Mouse (Mus musculus) intestine, embryonic 16.5 days (tissue): ENCODE data around the gene Rnf111. TPM values are rescaled to one million over a fixed set of nuclear protein-coding genes. Genes with fewer than 3 reads are reported as not detected.

Experiments
- ATAC-seq: fragments of 200-750 bp; cut with Nextera tagmentation; 2 replicates; pipeline ENCODE4 v1.8.0; 2017; ENCODE audit warnings: moderate TSS enrichment, moderate library complexity
- H3K27ac ChIP-seq: fragments of 300-500 bp; sonication (generic); 2 replicates; pipeline ENCODE4 v1.5.1; 2014; ENCODE audit warnings: mild to moderate bottlenecking, low read length
- H3K27me3 ChIP-seq: fragments of 300-500 bp; sonication (generic); replicated peaks from 2 replicates; pipeline ENCODE4 v1.6.1; 2014; ENCODE audit warnings: low read length, control low read depth, mixed read lengths; ENCODE audit not compliant: control insufficient read depth, insufficient read depth
- H3K36me3 ChIP-seq: fragments of 300-500 bp; sonication (generic); 2 replicates; pipeline ENCODE4 v1.6.1; 2014; ENCODE audit warnings: low read length, control low read depth; ENCODE audit not compliant: control insufficient read depth, insufficient read depth
- H3K4me1 ChIP-seq: fragments of 300-500 bp; sonication (generic); 2 replicates; pipeline ENCODE4 v1.6.1; 2014; ENCODE audit warnings: low read length, control low read depth, mixed read lengths; ENCODE audit not compliant: control insufficient read depth, insufficient read depth
- H3K4me2 ChIP-seq: fragments of 300-500 bp; sonication (generic); 2 replicates; pipeline ENCODE4 v1.6.1; 2014; ENCODE audit warnings: low read depth, low read length, control low read depth
- H3K4me3 ChIP-seq: fragments of 300-500 bp; sonication (generic); 2 replicates; pipeline ENCODE4 v1.5.1; 2014; ENCODE audit warnings: mild to moderate bottlenecking, low read length
- H3K9ac ChIP-seq: fragments of 300-500 bp; sonication (generic); 2 replicates; pipeline ENCODE4 v1.6.1; 2014; ENCODE audit warnings: low read depth, low read length
- H3K9me3 ChIP-seq: fragments of 300-500 bp; sonication (generic); 2 replicates; pipeline ENCODE4 v1.6.1; 2016; ENCODE audit warnings: low read length, control low read depth; ENCODE audit not compliant: control insufficient read depth
- WGBS: fragments of 180-500 bp; shearing (Covaris S2); extraction: QIAGEN DNeasy Blood & Tissue Kit; methylation state at CpG from one replicate; pipeline ENCODE4 v1.1.7; 2014; 5-methylcytosine and 5-hydroxymethylcytosine counted together
- microRNA-seq: library from miRNA; unstranded; fragments of <30 nt; microRNA quantifications from one replicate; pipeline ENCODE4, GENCODE M21; 2016
- polyA plus RNA-seq: library from polyadenylated mRNA; unstranded; fragments of >200 nt; fragmentation: Nextera tagmentation; extraction: Ambion mirVana; gene quantifications from 2 replicates; pipeline ENCODE4 v1.2.1, GENCODE M21; 2015

Gene Rnf111
- polyA plus RNA-seq, 1 experiment from 2014 or later, result 17.7 TPM

DNA sequence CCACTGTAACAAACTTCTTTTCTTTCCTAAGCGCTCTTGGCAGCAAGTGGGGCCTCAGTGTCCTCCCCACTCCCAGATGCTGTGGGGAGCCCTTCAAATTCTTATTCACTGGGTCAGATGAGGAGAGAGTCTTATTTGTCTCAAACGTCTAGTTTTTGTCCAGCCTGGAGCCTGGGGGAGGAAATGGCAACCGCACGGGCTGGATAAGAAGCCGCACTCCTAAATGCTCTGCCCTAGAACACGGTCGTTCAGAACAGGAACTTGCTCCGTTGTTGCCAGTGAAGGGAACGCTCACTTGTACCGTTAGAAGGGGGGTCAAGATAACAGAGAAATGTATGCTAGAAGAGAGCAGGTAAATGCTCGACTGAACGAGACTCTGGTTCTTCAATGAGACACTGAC, 121.4 kb downstream of the Rnf111 start:
- 80% methylated on average over 12 of the region's 12 CpGs for WGBS
- H3K27me3 ChIP-seq, result no peaks in the 10 kb centered on the region
- H3K4me2 ChIP-seq, result no peak overlapping the region
- H3K4me3 ChIP-seq, result no peak overlapping the region
- H3K36me3 ChIP-seq, result peaks cover 15% of the 10 kb centered on the region
- H3K27ac ChIP-seq, result no peak overlapping the region
- H3K4me1 ChIP-seq, result no peaks in the 10 kb centered on the region
- ATAC-seq, result no peak
- no peak overlapping the region for H3K9ac ChIP-seq
- no peaks in the 10 kb centered on the region for H3K9me3 ChIP-seq

DNA sequence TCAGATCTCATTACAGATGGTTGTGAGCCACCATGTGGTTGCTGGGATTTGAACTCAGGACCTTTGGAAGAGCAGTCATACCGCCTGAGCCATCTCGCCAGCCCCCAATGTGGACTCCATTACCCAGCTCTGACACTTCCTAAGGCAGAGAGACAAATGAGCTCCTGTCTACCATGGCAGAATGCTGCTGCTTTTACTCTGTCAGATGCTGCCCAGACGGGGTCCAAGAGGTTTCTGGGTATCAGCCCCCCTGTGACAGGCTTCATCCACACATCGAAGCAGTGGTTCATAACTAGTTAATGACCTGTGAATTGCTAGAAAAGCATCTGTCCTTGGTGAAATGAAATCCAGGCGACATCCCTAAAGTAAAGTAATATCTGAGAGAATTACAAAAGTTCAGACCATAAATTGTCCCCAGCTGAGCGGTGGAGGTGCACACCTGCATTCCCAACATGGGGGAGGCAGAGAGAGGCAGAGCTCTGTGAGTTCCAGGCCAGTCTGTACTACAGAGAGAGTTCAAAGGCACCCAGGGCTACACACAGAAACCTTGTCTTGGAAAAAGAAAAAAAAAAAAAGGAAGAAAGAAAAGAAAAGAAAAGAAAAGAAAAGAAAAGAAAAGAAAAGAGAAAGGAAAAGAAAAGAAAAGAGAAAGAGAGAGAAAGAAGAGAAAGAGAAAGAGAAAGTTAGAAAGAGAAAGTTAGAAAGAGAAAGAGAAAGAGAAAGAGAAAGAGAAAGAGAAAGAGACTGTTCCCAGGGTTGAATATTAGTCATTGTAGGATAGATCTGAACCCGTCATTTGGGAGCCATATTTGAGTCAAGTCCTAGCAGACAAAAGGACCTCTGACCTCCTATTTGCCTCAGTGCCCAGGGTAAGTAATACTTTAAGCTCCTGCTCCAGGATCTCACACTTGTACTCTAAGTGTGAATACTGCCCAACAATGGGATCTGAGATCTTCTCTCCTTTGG, 123.7 kb downstream of the Rnf111 start:
- no peak overlapping the region for H3K4me2 ChIP-seq
- no peak overlapping the region for H3K4me3 ChIP-seq
- no peak for ATAC-seq
- H3K4me1 ChIP-seq, result no peaks in the 10 kb centered on the region
- H3K36me3 ChIP-seq, result peaks cover 15% of the 10 kb centered on the region
- H3K9ac ChIP-seq, result no peak overlapping the region
- no peaks in the 10 kb centered on the region for H3K9me3 ChIP-seq
- 87% methylated on average over 7 of the region's 7 CpGs for WGBS
- no peak overlapping the region for H3K27ac ChIP-seq
- no peaks in the 10 kb centered on the region for H3K27me3 ChIP-seq

Small RNAs within 50 kb of the gene (microRNA-seq; reads per million reads assigned to microRNA genes)
- gene Mir5626, result 2.3 reads per million, percentile 2 among the genes with 10 or more reads in this experiment

Other genes starting within 250 kb of the Rnf111 start
- 146 and 168 TPM in 2 replicates for gene Ccnb2, start 82.2 kb downstream of the Rnf111 start, polyA plus RNA-seq
- gene Sltm, start 39.0 kb upstream of the Rnf111 start, polyA plus RNA-seq, result 39.9 and 44.1 TPM in 2 replicates
- 0.17 and 0.56 TPM in 2 replicates for gene Gm10642, start 152.5 kb upstream of the Rnf111 start, polyA plus RNA-seq
- 6.2 and 7.5 TPM in 2 replicates for gene Mindy2, start 153.4 kb upstream of the Rnf111 start, polyA plus RNA-seq
- gene Adam10, start 175.3 kb upstream of the Rnf111 start, polyA plus RNA-seq, result 53.4 and 54.9 TPM in 2 replicates